Mouse (Mus musculus) neural tube, embryonic 11.5 days (tissue): Measurements from ENCODE around the gene Supt7l. TPM values are rescaled to one million over a fixed set of nuclear protein-coding genes. Genes with fewer than 3 reads are reported as not detected.

Source experiments
- ATAC-seq: fragments of 200-750 bp; cut with Nextera tagmentation; 2 replicates; pipeline ENCODE4 v1.8.0; 2017; ENCODE audit warnings: moderate number of reproducible peaks, mild to moderate bottlenecking, moderate TSS enrichment, moderate library complexity; ENCODE audit not compliant: insufficient read depth, low FRiP score, low TSS enrichment
- DNase-seq: peaks from one replicate; pipeline ENCODE4 v3.0.0-alpha.2; 2015; ENCODE audit warnings: low spot score
- H3K27ac ChIP-seq: fragments of 300-500 bp; sonication (generic); 2 replicates; pipeline ENCODE4 v1.5.1; 2014; ENCODE audit warnings: low read depth, mild to moderate bottlenecking, low read length
- H3K27me3 ChIP-seq: fragments of 300-500 bp; sonication (generic); 2 replicates; pipeline ENCODE4 v1.6.1; 2014; ENCODE audit warnings: mild to moderate bottlenecking, low read length, mixed read lengths; ENCODE audit not compliant: control insufficient read depth, insufficient read depth
- H3K36me3 ChIP-seq: fragments of 300-500 bp; sonication (generic); 2 replicates; pipeline ENCODE4 v1.6.1; 2014; ENCODE audit warnings: mild to moderate bottlenecking, low read length, moderate library complexity, mixed read lengths; ENCODE audit not compliant: control insufficient read depth, insufficient read depth
- H3K4me1 ChIP-seq: fragments of 300-500 bp; sonication (generic); 2 replicates; pipeline ENCODE4 v1.6.1; 2014; ENCODE audit warnings: low read length, mixed read lengths; ENCODE audit not compliant: control insufficient read depth, insufficient read depth
- H3K4me2 ChIP-seq: fragments of 300-500 bp; sonication (generic); 2 replicates; pipeline ENCODE4 v1.6.1; 2014; ENCODE audit warnings: low read depth, mild to moderate bottlenecking, moderate library complexity
- H3K4me3 ChIP-seq: fragments of 300-500 bp; sonication (generic); 2 replicates; pipeline ENCODE4 v1.5.1; 2014; ENCODE audit warnings: low read depth, low read length
- H3K9ac ChIP-seq: fragments of 300-500 bp; sonication (generic); 2 replicates; pipeline ENCODE4 v1.6.1; 2014; ENCODE audit warnings: mild to moderate bottlenecking, low read length
- H3K9me3 ChIP-seq: fragments of 300-500 bp; sonication (generic); 2 replicates; pipeline ENCODE4 v1.6.1; 2016; ENCODE audit warnings: low read length; ENCODE audit not compliant: control insufficient read depth
- WGBS: fragments of 180-500 bp; shearing (Covaris S2); extraction: QIAGEN DNeasy Blood & Tissue Kit; methylation state at CpG from one replicate; pipeline ENCODE4 v1.1.7; 2014; 5-methylcytosine and 5-hydroxymethylcytosine counted together
- polyA plus RNA-seq: library from polyadenylated mRNA; unstranded; fragments of >200 nt; fragmentation: Nextera tagmentation; extraction: Ambion mirVana; gene quantifications from 2 replicates; pipeline ENCODE4 v1.2.1, GENCODE M21; 2014

Gene Supt7l
- polyA plus RNA-seq, 1 experiment from 2014 or later: 19.5 TPM

GRCm38 (mm10) chr5:31470334-31470733, 57.3 kb downstream of the Supt7l start:
- 80% methylated on average over 7 of the region's 7 CpGs for WGBS
- ATAC-seq: no peak
- H3K36me3 ChIP-seq: peaks cover 17% of the 10 kb centered on the region

GRCm38 (mm10) chr5:31469711-31470110, 57.9 kb downstream of the Supt7l start:
- H3K9me3 ChIP-seq: no peaks in the 10 kb centered on the region
- H3K9ac ChIP-seq: no peak overlapping the region
- H3K4me1 ChIP-seq: no peaks in the 10 kb centered on the region
- DNase-seq (no peak), ATAC-seq (no peak)
- no peak overlapping the region for H3K4me2 ChIP-seq
- H3K36me3 ChIP-seq: peaks cover 17% of the 10 kb centered on the region
- 89% methylated on average over 6 of the region's 6 CpGs for WGBS
- H3K27ac ChIP-seq: no peak overlapping the region
- no peaks in the 10 kb centered on the region for H3K27me3 ChIP-seq
- no peak overlapping the region for H3K4me3 ChIP-seq

More at GRCm38 (mm10) chr5:31470334-31470733, 57.3 kb downstream of the Supt7l start:
- no peak overlapping the region for H3K27ac ChIP-seq
- H3K27me3 ChIP-seq: no peaks in the 10 kb centered on the region
- no peaks in the 10 kb centered on the region for H3K4me1 ChIP-seq
- DNase-seq: peak; percentile 35
- no peak overlapping the region for H3K9ac ChIP-seq
- no peak overlapping the region for H3K4me3 ChIP-seq
- no peak overlapping the region for H3K4me2 ChIP-seq
- H3K9me3 ChIP-seq: no peaks in the 10 kb centered on the region

- peaks cover 12% of the 10 kb centered on the region for H3K36me3 ChIP-seq
Observed at GRCm38 (mm10) chr5:31467798-31468197, 59.8 kb downstream of the Supt7l start.

More at GRCm38 (mm10) chr5:31467798-31468197, 59.8 kb downstream of the Supt7l start:
- 96% methylated on average over 3 of the region's 3 CpGs for WGBS
- H3K4me2 ChIP-seq: no peak overlapping the region
- no peaks in the 10 kb centered on the region for H3K27me3 ChIP-seq
- H3K9ac ChIP-seq: no peak overlapping the region
- ATAC-seq: no peak
- no peak for DNase-seq
- H3K4me1 ChIP-seq: no peaks in the 10 kb centered on the region
- no peak overlapping the region for H3K27ac ChIP-seq
- H3K9me3 ChIP-seq: no peaks in the 10 kb centered on the region
- H3K4me3 ChIP-seq: no peak overlapping the region

Other genes starting within 250 kb of the Supt7l start
- 33.0 and 36.7 TPM in 2 replicates for gene Ift172, start 236.7 kb downstream of the Supt7l start, polyA plus RNA-seq
- gene Fndc4, start 231.7 kb downstream of the Supt7l start, polyA plus RNA-seq: 69.3 and 71.1 TPM in 2 replicates
- not detected in 2 replicates for gene Gckr, start 230.4 kb downstream of the Supt7l start, polyA plus RNA-seq
- 72.2 and 77.5 TPM in 2 replicates for gene Zfp512, start 75.4 kb downstream of the Supt7l start, polyA plus RNA-seq
- 0.30 TPM in 1 of 2 replicates, not detected in the other for gene 4930548H24Rik, start 42.1 kb downstream of the Supt7l start, polyA plus RNA-seq
- 74.5 and 74.6 TPM in 2 replicates for gene Gpn1, start 33.1 kb downstream of the Supt7l start, polyA plus RNA-seq
- 30.9 and 35.4 TPM in 2 replicates for gene Slc4a1ap, start 812 bp downstream of the Supt7l start, polyA plus RNA-seq
- 214 and 225 TPM in 2 replicates for gene Mrpl33, start 69.1 kb upstream of the Supt7l start, polyA plus RNA-seq
- 3.5 and 3.8 TPM in 2 replicates for gene Rbks, start 169.8 kb upstream of the Supt7l start, polyA plus RNA-seq
- 44.6 and 45.0 TPM in 2 replicates for gene Babam2, start 169.9 kb upstream of the Supt7l start, polyA plus RNA-seq